Mouse (Mus musculus) liver, adult 2 months (tissue): ENCODE measurements around the gene Entpd5. TPM values are rescaled to one million over a fixed set of nuclear protein-coding genes. Genes with fewer than 3 reads are reported as not detected.

Experiments used
- DNase-seq: peaks from one replicate; pipeline ENCODE4 v3.0.0-alpha.2; 2011; ENCODE audit warnings: low read depth, low spot score; ENCODE audit errors: extremely low read depth
- H3K27ac ChIP-seq: fragments of 200-500 bp; replicated peaks from 2 replicates; pipeline ENCODE4 v1.5.1; 2012; ENCODE audit warnings: low read depth, mild to moderate bottlenecking, control low read depth, inconsistent platforms, low read length; ENCODE audit not compliant: insufficient read depth
- H3K27me3 ChIP-seq: fragments of 200-500 bp; 2 replicates; pipeline ENCODE4 v1.6.1; 2012; ENCODE audit warnings: mild to moderate bottlenecking, moderate library complexity, low read length, inconsistent platforms; ENCODE audit not compliant: control insufficient read depth, insufficient read depth
- H3K36me3 ChIP-seq: fragments of 200-500 bp; 2 replicates; pipeline ENCODE4 v1.6.1; 2012; ENCODE audit warnings: low read length, inconsistent platforms; ENCODE audit not compliant: control insufficient read depth, insufficient read depth
- H3K4me1 ChIP-seq: fragments of 200-500 bp; 2 replicates; pipeline ENCODE4 v1.6.1; 2011; ENCODE audit warnings: low read length; ENCODE audit not compliant: control insufficient read depth, insufficient read depth
- H3K4me3 ChIP-seq: fragments of 200-500 bp; 2 replicates; pipeline ENCODE4 v1.5.1; 2011; ENCODE audit warnings: low read depth, mild to moderate bottlenecking, control low read depth, low read length, moderate library complexity; ENCODE audit not compliant: insufficient read depth
- H3K79me2 ChIP-seq: fragments of 200-500 bp; 2 replicates; pipeline ENCODE4 v1.6.1; 2012; ENCODE audit warnings: inconsistent platforms, mild to moderate bottlenecking, low read length, moderate library complexity; ENCODE audit not compliant: control insufficient read depth, insufficient read depth
- H3K9ac ChIP-seq: fragments of 200-500 bp; 2 replicates; pipeline ENCODE4 v1.6.1; 2012; ENCODE audit warnings: low read depth, mild to moderate bottlenecking, control low read depth, inconsistent platforms, low read length
- CTCF ChIP-seq: fragments of 200-500 bp; IDR thresholded peaks from 2 replicates; pipeline ENCODE4 v1.5.1; 2011; ENCODE audit warnings: low read depth, low read length, control low read depth
- POLR2A ChIP-seq: fragments of 200-500 bp; IDR thresholded peaks from 2 replicates; pipeline ENCODE4 v1.6.1; 2011; ENCODE audit warnings: low read length, control low read depth; ENCODE audit not compliant: insufficient read depth; ENCODE audit errors: extremely low read depth
- WGBS: fragments of 180-500 bp; shearing (Covaris S2); methylation state at CpG from one replicate; pipeline ENCODE4 v1.1.7; 2018; 5-methylcytosine and 5-hydroxymethylcytosine counted together
- polyA plus RNA-seq: library from polyadenylated mRNA; depleted of rRNA; stranded (reverse); fragments of >200 nt; gene quantifications from 2 replicates; pipeline ENCODE4 v1.2.3, GENCODE M21; 2012
- total RNA-seq: library from RNA; depleted of rRNA; stranded (reverse); fragments of >200 nt; gene quantifications from 2 replicates; pipeline ENCODE4 v1.2.3, GENCODE M21; 2014

Entpd5 gene
- total and polyA plus RNA-seq, 2 experiments: 52.6 to 157 TPM

DNA sequence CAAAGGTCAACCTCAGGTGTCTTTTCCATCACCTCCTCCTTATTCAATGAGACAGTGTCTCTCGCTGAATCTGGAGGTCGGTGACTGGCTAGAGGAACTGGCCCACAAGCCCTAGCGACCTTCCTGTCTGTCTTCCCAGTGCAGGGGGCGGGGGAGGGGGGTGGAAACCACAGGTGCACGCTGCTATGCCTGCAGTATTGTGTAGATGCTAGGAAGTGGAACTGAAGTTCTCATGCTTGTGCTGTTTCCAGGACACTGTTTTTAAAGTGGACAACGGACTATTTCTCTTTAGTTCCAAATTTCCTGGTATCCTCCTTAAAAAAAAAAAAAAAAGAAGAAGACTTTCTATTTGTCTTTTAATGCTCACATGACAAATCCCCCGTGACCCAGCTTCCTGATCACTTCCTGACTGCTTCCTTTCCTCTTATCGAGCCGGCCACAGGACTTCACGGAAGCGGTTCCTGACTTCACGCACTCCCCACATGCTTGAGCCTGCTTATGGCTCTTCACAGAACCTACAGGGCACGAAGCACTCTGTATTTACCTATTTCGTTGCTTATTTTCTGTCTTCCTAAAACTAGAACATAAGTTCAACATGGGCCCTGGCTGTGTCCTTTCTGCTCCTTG lies 19.9 kb downstream of the Entpd5 start:
- peaks cover 11% of the 10 kb centered on the region for H3K4me1 ChIP-seq
- no peak overlapping the region for H3K9ac ChIP-seq
- DNase-seq: no peak
- H3K36me3 ChIP-seq: peaks cover 50% of the 10 kb centered on the region
- peak overlapping the region; percentile 14; the same call in 1 of the 2 replicates for H3K27ac ChIP-seq
- 58% methylated on average over 14 of the region's 14 CpGs for WGBS
- no peak overlapping the region for H3K4me3 ChIP-seq
- TF ChIP-seq POLR2A: no peak
- TF ChIP-seq CTCF: no peak
- no peaks in the 10 kb centered on the region; the same call in 1 of the 2 replicates for H3K79me2 ChIP-seq
- H3K27me3 ChIP-seq: no peaks in the 10 kb centered on the region

GRCm38 (mm10) chr12:84388097-84388496 lies 20.7 kb downstream of the Entpd5 start:
- DNase-seq: peak; percentile 58
- no peak overlapping the region for H3K4me3 ChIP-seq
- WGBS: 82% methylated on average over 8 of the region's 8 CpGs
- H3K9ac ChIP-seq: no peak overlapping the region
- peaks cover 46% of the 10 kb centered on the region for H3K36me3 ChIP-seq
- H3K79me2 ChIP-seq: no peaks in the 10 kb centered on the region
- no peaks in the 10 kb centered on the region for H3K27me3 ChIP-seq
- peaks cover 11% of the 10 kb centered on the region for H3K4me1 ChIP-seq
- peak overlapping the region; percentile 13; the same call in 1 of the 2 replicates for H3K27ac ChIP-seq
- TF ChIP-seq CTCF: no peak
- TF ChIP-seq POLR2A: no peak

DNA sequence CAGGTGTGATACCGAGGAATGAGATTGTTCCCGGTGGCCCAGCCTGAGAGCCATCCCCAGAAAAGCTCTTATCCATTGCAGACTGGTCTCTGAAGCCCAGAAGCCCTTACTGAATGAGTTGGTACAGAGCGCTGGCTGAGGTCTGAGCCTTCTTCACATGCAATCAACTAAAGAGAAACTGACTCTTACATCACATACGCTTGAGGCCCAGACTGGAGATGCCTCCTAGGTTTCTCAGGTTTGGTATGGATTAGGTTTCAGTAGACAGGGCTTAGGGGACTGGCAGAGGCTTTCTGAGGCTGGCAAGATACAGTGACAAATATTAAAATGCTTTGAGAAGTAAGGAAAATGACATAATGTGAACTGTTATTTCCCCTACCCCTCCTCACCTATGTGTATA lies 23.4 kb downstream of the Entpd5 start:
- peak overlapping the region; percentile 69 for H3K27ac ChIP-seq

GRCm38 (mm10) chr12:84384644-84385081 lies 24.2 kb downstream of the Entpd5 start:
- Histone ChIP-seq H3K27ac (peak overlapping the region; percentile 69), H3K9ac (no peak overlapping the region), H3K4me3 (no peak overlapping the region), H3K79me2 (no peaks in the 10 kb centered on the region), H3K36me3 (peaks cover 55% of the 10 kb centered on the region), H3K27me3 (no peaks in the 10 kb centered on the region), H3K4me1 (peaks cover 11% of the 10 kb centered on the region)
- TF ChIP-seq CTCF (no peak), POLR2A (no peak)
- WGBS: 18% methylated on average over 5 of the region's 5 CpGs
- peak; percentile 99 for DNase-seq

More for the DNA sequence above, 23.4 kb downstream of the Entpd5 start:
- peaks cover 50% of the 10 kb centered on the region for H3K36me3 ChIP-seq
- WGBS: 70% methylated on average over 4 of the region's 4 CpGs
- H3K79me2 ChIP-seq: no peaks in the 10 kb centered on the region
- H3K4me3 ChIP-seq: no peak overlapping the region
- peaks cover 11% of the 10 kb centered on the region for H3K4me1 ChIP-seq
- no peak for DNase-seq
- no peaks in the 10 kb centered on the region for H3K27me3 ChIP-seq
- no peak overlapping the region for H3K9ac ChIP-seq
- TF ChIP-seq POLR2A (no peak), CTCF (no peak)

- no peak overlapping the region for H3K4me3 ChIP-seq
- peaks cover 69% of the 10 kb centered on the region for H3K36me3 ChIP-seq
- WGBS: 94% methylated on average over 4 of the region's 4 CpGs
- no peaks in the 10 kb centered on the region for H3K27me3 ChIP-seq
- peaks cover 11% of the 10 kb centered on the region for H3K4me1 ChIP-seq
- no peak for DNase-seq
- no peak overlapping the region for H3K9ac ChIP-seq
- no peak overlapping the region for H3K27ac ChIP-seq
- H3K79me2 ChIP-seq: no peaks in the 10 kb centered on the region
- TF ChIP-seq CTCF: no peak
- TF ChIP-seq POLR2A: no peak
Observed at GRCm38 (mm10) chr12:84382369-84382768, 26.5 kb downstream of the Entpd5 start.

GRCm38 (mm10) chr12:84373831-84374481 lies 34.9 kb downstream of the Entpd5 start:
- Histone ChIP-seq H3K4me3 (no peak overlapping the region), H3K36me3 (peaks cover 50% of the 10 kb centered on the region)

More at GRCm38 (mm10) chr12:84373831-84374481, 34.9 kb downstream of the Entpd5 start:
- no peak overlapping the region for H3K9ac ChIP-seq
- H3K27ac ChIP-seq: no peak overlapping the region
- H3K79me2 ChIP-seq: no peaks in the 10 kb centered on the region
- no peak for DNase-seq
- WGBS: 89% methylated on average over 6 of the region's 6 CpGs
- TF ChIP-seq POLR2A (no peak), CTCF (no peak)
- no peaks in the 10 kb centered on the region for H3K4me1 ChIP-seq
- H3K27me3 ChIP-seq: no peaks in the 10 kb centered on the region
